Mouse (Mus musculus): ENCODE data around the gene Gadd45gip1.

GRCm38 (mm10) chr8:84847684-84848435 lies 16.5 kb downstream of the Gadd45gip1 start:
- TF ChIP-seq POLR2A (IDR thresholded peaks at IDR 0.05; ENCODE audit: borderline replicate concordance, insufficient read depth, low read length) (no peak), CTCF (IDR thresholded peaks at IDR 0.05; ENCODE audit: borderline replicate concordance, insufficient read depth, low read depth, low read length) (no peak)
